Mouse (Mus musculus): Measurements from ENCODE around the gene Add3. TPM values are rescaled to one million over a fixed set of nuclear protein-coding genes. Genes with fewer than 3 reads are reported as not detected.

The Add3 gene
- polyA plus RNA-seq, 1 experiment from 2014 or later = 76.2 TPM

DNA sequence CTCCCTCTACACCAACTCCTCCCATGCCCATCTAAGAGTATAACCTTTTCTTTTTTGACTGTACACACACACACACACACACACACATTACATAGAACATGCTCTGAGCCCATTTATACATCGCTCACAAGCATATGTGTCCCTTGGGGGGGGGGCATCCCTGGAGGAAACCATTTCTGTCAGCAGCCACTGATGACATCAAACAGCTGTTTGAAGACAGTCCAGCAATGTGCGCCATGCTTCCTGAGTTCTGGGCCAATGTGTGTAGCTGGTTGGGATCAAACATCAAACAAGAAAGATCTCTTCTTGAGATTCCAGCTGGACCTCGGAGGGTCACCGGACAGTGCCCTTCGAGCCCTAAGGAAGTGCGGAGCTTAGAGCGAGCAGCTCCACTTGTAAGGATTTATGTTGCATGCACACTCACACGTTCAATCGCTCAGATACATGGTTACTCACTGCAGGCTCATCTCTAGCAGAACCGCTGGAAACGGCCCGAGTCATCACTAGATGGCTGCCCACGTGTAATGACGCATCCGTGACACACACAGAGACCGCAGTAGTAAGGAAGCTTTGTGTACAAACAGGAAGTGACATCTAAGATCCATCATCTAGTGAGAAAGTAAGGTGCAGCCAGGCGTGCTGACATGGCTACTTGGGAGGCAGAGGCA, 132.9 kb downstream of the Add3 start:
- no peak overlapping the region for H3K4me2 ChIP-seq (ENCODE audit: low read depth, low read length)
- no peaks in the 10 kb centered on the region for H3K9me3 ChIP-seq (ENCODE audit: control insufficient read depth, low read length)
- H3K27me3 ChIP-seq (replicated peaks; ENCODE audit: control insufficient read depth, insufficient read depth, low read length) = no peaks in the 10 kb centered on the region
- H3K27ac ChIP-seq (replicated peaks; ENCODE audit: low read depth, low read length) = no peak overlapping the region
- ATAC-seq (ENCODE audit: low read depth) = no peak
- no peak overlapping the region for H3K4me3 ChIP-seq (ENCODE audit: low read depth, low read length)
- H3K4me1 ChIP-seq (ENCODE audit: control insufficient read depth, insufficient read depth, low read length) = 0 out of 2 replicates have a peak, but pooled peaks cover under 1% of the 10 kb centered on the region
- no peak overlapping the region for H3K9ac ChIP-seq (ENCODE audit: low read depth, low read length)
- DNase-seq (ENCODE audit: low spot score) = no peak
- 87% methylated on average over 17 of the region's 17 CpGs for WGBS
- H3K36me3 ChIP-seq (ENCODE audit: control insufficient read depth, insufficient read depth, low read length) = no peaks in the 10 kb centered on the region

- Histone ChIP-seq H3K4me1 (ENCODE audit: control insufficient read depth, insufficient read depth, low read length) (peaks cover 7% of the 10 kb centered on the region; the same call in 1 of the 2 replicates), H3K9ac (ENCODE audit: low read depth, low read length) (no peak overlapping the region), H3K4me3 (ENCODE audit: low read depth, low read length) (no peak overlapping the region), H3K27me3 (replicated peaks; ENCODE audit: control insufficient read depth, insufficient read depth, low read length) (no peaks in the 10 kb centered on the region), H3K36me3 (ENCODE audit: control insufficient read depth, insufficient read depth, low read length) (no peaks in the 10 kb centered on the region), H3K27ac (replicated peaks; ENCODE audit: low read depth, low read length) (no peak overlapping the region), H3K9me3 (ENCODE audit: control insufficient read depth, low read length) (no peaks in the 10 kb centered on the region), H3K4me2 (ENCODE audit: low read depth, low read length) (no peak overlapping the region)
- ATAC-seq (ENCODE audit: low read depth) (no peak), DNase-seq (ENCODE audit: low spot score) (no peak)
- WGBS = 81% methylated on average over 23 of the region's 23 CpGs
These were observed 133.7 kb downstream of the Add3 start for GRCm38 (mm10) chr19:53273781-53274428.

DNA sequence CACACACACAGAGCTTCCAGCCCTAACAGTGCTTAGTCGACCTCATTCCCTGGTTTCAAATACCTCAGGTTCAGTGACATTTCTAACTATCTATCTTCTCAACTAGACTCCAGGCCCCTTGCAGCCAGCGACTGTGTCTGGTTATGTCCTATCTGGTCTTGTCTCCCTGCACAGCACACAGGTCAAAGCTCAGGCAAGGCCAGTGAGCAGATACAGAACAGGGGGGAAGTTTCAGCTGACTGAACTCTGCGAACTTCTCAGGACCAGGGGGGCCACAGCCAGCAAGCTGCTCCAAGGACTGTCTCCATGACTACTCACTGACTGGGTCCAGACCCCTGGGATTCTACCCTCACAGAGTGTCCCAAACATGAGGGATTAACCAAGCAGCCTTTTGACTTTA, 135.0 kb downstream of the Add3 start:
- ATAC-seq (ENCODE audit: low read depth) = no peak
- no peak overlapping the region for H3K9ac ChIP-seq (ENCODE audit: low read depth, low read length)

GRCm38 (mm10) chr19:53276902-53277707, 136.9 kb downstream of the Add3 start:
- Histone ChIP-seq H3K4me2 (ENCODE audit: low read depth, low read length) (no peak overlapping the region; the same call in 1 of the 2 replicates), H3K27me3 (replicated peaks; ENCODE audit: control insufficient read depth, insufficient read depth, low read length) (no peaks in the 10 kb centered on the region), H3K4me3 (ENCODE audit: low read depth, low read length) (no peak overlapping the region), H3K9ac (ENCODE audit: low read depth, low read length) (0 out of 2 replicates have a peak overlapping the region, but pooled peaks have one; percentile 16), H3K9me3 (ENCODE audit: control insufficient read depth, low read length) (no peaks in the 10 kb centered on the region), H3K36me3 (ENCODE audit: control insufficient read depth, insufficient read depth, low read length) (no peaks in the 10 kb centered on the region), H3K27ac (replicated peaks; ENCODE audit: low read depth, low read length) (no peak overlapping the region), H3K4me1 (ENCODE audit: control insufficient read depth, insufficient read depth, low read length) (peaks cover 7% of the 10 kb centered on the region; the same call in 1 of the 2 replicates)
- ATAC-seq (ENCODE audit: low read depth) = peak; percentile 80
- DNase-seq (ENCODE audit: low spot score) = peak; percentile 57
- 47% methylated on average over 19 of the region's 19 CpGs for WGBS

More for the DNA sequence above, 135.0 kb downstream of the Add3 start:
- 45% methylated on average over 3 of the region's 3 CpGs for WGBS
- no peak for DNase-seq (ENCODE audit: low spot score)
- Histone ChIP-seq H3K4me3 (ENCODE audit: low read depth, low read length) (no peak overlapping the region), H3K4me2 (ENCODE audit: low read depth, low read length) (no peak overlapping the region), H3K4me1 (ENCODE audit: control insufficient read depth, insufficient read depth, low read length) (peaks cover 7% of the 10 kb centered on the region; the same call in 1 of the 2 replicates), H3K27me3 (replicated peaks; ENCODE audit: control insufficient read depth, insufficient read depth, low read length) (no peaks in the 10 kb centered on the region), H3K36me3 (ENCODE audit: control insufficient read depth, insufficient read depth, low read length) (no peaks in the 10 kb centered on the region), H3K27ac (replicated peaks; ENCODE audit: low read depth, low read length) (no peak overlapping the region), H3K9me3 (ENCODE audit: control insufficient read depth, low read length) (no peaks in the 10 kb centered on the region)

DNA sequence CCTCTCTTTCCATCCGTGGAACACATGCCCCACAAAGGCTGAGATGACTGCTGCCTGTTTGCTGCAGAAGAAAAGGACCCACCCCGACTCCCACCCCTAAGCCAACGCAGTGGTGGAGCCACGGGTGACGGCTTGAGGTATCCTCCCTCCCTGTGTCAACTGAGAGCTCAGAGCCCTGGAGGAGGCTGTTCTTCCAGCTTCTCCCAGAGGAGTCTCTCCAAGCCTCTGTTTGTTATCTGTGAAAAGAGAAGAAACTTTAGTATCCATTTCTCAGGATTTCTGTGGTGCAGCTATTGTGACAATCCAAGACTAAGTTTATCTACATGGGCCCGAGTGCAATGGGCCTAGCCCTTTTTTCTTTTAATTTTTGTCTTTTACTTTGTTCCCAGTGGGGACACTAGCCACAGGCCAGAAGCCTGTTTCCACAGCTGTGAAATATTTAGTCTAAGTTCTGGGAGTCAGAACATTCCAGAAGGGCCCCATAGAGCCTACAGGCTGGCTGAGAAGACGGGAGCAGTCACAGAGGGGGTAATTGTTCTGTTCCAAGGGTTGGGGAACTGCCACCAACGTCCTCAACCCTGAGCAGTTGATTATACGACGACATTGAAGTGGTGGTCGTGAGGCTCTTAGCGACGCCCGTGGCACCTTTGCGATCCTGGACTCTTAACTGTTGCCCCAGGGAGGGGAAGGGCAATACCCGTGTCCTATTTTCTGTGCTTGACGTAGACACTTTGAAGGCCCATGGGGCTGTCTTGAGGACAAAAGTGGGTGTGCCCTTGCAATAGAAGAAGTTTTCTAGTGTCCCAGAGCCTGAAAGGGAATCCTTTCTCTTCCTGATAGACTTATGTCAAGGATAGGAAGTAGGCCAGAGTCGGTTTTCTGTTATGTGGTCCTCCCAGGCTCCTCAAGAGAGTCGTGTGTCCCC, 138.5 kb downstream of the Add3 start:
- Histone ChIP-seq H3K9ac (ENCODE audit: low read depth, low read length) (no peak overlapping the region), H3K4me2 (ENCODE audit: low read depth, low read length) (no peak overlapping the region), H3K4me3 (ENCODE audit: low read depth, low read length) (no peak overlapping the region), H3K9me3 (ENCODE audit: control insufficient read depth, low read length) (no peaks in the 10 kb centered on the region), H3K4me1 (ENCODE audit: control insufficient read depth, insufficient read depth, low read length) (peaks cover 7% of the 10 kb centered on the region; the same call in 1 of the 2 replicates), H3K27ac (replicated peaks; ENCODE audit: low read depth, low read length) (no peak overlapping the region), H3K36me3 (ENCODE audit: control insufficient read depth, insufficient read depth, low read length) (no peaks in the 10 kb centered on the region), H3K27me3 (replicated peaks; ENCODE audit: control insufficient read depth, insufficient read depth, low read length) (no peaks in the 10 kb centered on the region)
- ATAC-seq (ENCODE audit: low read depth) (no peak), DNase-seq (ENCODE audit: low spot score) (no peak)
- 55% methylated on average over 18 of the region's 19 CpGs for WGBS

GRCm38 (mm10) chr19:53280254-53280653, 140.0 kb downstream of the Add3 start:
- ATAC-seq (ENCODE audit: low read depth) = no peak

GRCm38 (mm10) chr19:53282571-53282970, 142.3 kb downstream of the Add3 start:
- Histone ChIP-seq H3K27ac (replicated peaks; ENCODE audit: low read depth, low read length) (no peak overlapping the region), H3K9ac (ENCODE audit: low read depth, low read length) (no peak overlapping the region), H3K36me3 (ENCODE audit: control insufficient read depth, insufficient read depth, low read length) (no peaks in the 10 kb centered on the region), H3K4me3 (ENCODE audit: low read depth, low read length) (no peak overlapping the region), H3K4me1 (ENCODE audit: control insufficient read depth, insufficient read depth, low read length) (peaks cover 7% of the 10 kb centered on the region; the same call in 1 of the 2 replicates), H3K27me3 (replicated peaks; ENCODE audit: control insufficient read depth, insufficient read depth, low read length) (no peaks in the 10 kb centered on the region), H3K4me2 (ENCODE audit: low read depth, low read length) (no peak overlapping the region), H3K9me3 (ENCODE audit: control insufficient read depth, low read length) (no peaks in the 10 kb centered on the region)
- 49% methylated on average over 10 of the region's 10 CpGs for WGBS
- DNase-seq (ENCODE audit: low spot score) (no peak), ATAC-seq (ENCODE audit: low read depth) (no peak)

More at GRCm38 (mm10) chr19:53280254-53280653, 140.0 kb downstream of the Add3 start:
- DNase-seq (ENCODE audit: low spot score) = no peak
- no peak overlapping the region for H3K4me3 ChIP-seq (ENCODE audit: low read depth, low read length)
- H3K4me1 ChIP-seq (ENCODE audit: control insufficient read depth, insufficient read depth, low read length) = peaks cover 7% of the 10 kb centered on the region; the same call in 1 of the 2 replicates
- no peaks in the 10 kb centered on the region for H3K9me3 ChIP-seq (ENCODE audit: control insufficient read depth, low read length)
- 89% methylated on average over 8 of the region's 8 CpGs for WGBS
- H3K27ac ChIP-seq (replicated peaks; ENCODE audit: low read depth, low read length) = no peak overlapping the region
- H3K9ac ChIP-seq (ENCODE audit: low read depth, low read length) = no peak overlapping the region
- H3K27me3 ChIP-seq (replicated peaks; ENCODE audit: control insufficient read depth, insufficient read depth, low read length) = no peaks in the 10 kb centered on the region
- H3K36me3 ChIP-seq (ENCODE audit: control insufficient read depth, insufficient read depth, low read length) = no peaks in the 10 kb centered on the region
- H3K4me2 ChIP-seq (ENCODE audit: low read depth, low read length) = no peak overlapping the region

- Histone ChIP-seq H3K4me3 (ENCODE audit: low read depth, low read length) (no peak overlapping the region), H3K4me1 (ENCODE audit: control insufficient read depth, insufficient read depth, low read length) (peaks cover 1% of the 10 kb centered on the region; the same call in 1 of the 2 replicates), H3K36me3 (ENCODE audit: control insufficient read depth, insufficient read depth, low read length) (no peaks in the 10 kb centered on the region), H3K27ac (replicated peaks; ENCODE audit: low read depth, low read length) (no peak overlapping the region), H3K9me3 (ENCODE audit: control insufficient read depth, low read length) (no peaks in the 10 kb centered on the region), H3K9ac (ENCODE audit: low read depth, low read length) (no peak overlapping the region), H3K4me2 (ENCODE audit: low read depth, low read length) (no peak overlapping the region), H3K27me3 (replicated peaks; ENCODE audit: control insufficient read depth, insufficient read depth, low read length) (no peaks in the 10 kb centered on the region)
- ATAC-seq (ENCODE audit: low read depth) (no peak), DNase-seq (ENCODE audit: low spot score) (no peak)
- 81% methylated on average over 7 of the region's 7 CpGs for WGBS
These were observed 143.5 kb downstream of the Add3 start for GRCm38 (mm10) chr19:53283742-53284141.
